Mouse (Mus musculus) neural tube, embryonic 11.5 days (tissue): Measurements from ENCODE around the gene Pla2g7. TPM values are rescaled to one million over a fixed set of nuclear protein-coding genes. Genes with fewer than 3 reads are reported as not detected.

Experiments
- ATAC-seq: fragments of 200-750 bp; cut with Nextera tagmentation; 2 replicates; pipeline ENCODE4 v1.8.0; 2017; ENCODE audit warnings: moderate number of reproducible peaks, mild to moderate bottlenecking, moderate TSS enrichment, moderate library complexity; ENCODE audit not compliant: insufficient read depth, low FRiP score, low TSS enrichment
- DNase-seq: peaks from one replicate; pipeline ENCODE4 v3.0.0-alpha.2; 2015; ENCODE audit warnings: low spot score
- H3K27ac ChIP-seq: fragments of 300-500 bp; sonication (generic); 2 replicates; pipeline ENCODE4 v1.5.1; 2014; ENCODE audit warnings: low read depth, mild to moderate bottlenecking, low read length
- H3K27me3 ChIP-seq: fragments of 300-500 bp; sonication (generic); 2 replicates; pipeline ENCODE4 v1.6.1; 2014; ENCODE audit warnings: mild to moderate bottlenecking, low read length, mixed read lengths; ENCODE audit not compliant: control insufficient read depth, insufficient read depth
- H3K36me3 ChIP-seq: fragments of 300-500 bp; sonication (generic); 2 replicates; pipeline ENCODE4 v1.6.1; 2014; ENCODE audit warnings: mild to moderate bottlenecking, low read length, moderate library complexity, mixed read lengths; ENCODE audit not compliant: control insufficient read depth, insufficient read depth
- H3K4me1 ChIP-seq: fragments of 300-500 bp; sonication (generic); 2 replicates; pipeline ENCODE4 v1.6.1; 2014; ENCODE audit warnings: low read length, mixed read lengths; ENCODE audit not compliant: control insufficient read depth, insufficient read depth
- H3K4me2 ChIP-seq: fragments of 300-500 bp; sonication (generic); 2 replicates; pipeline ENCODE4 v1.6.1; 2014; ENCODE audit warnings: low read depth, mild to moderate bottlenecking, moderate library complexity
- H3K4me3 ChIP-seq: fragments of 300-500 bp; sonication (generic); 2 replicates; pipeline ENCODE4 v1.5.1; 2014; ENCODE audit warnings: low read depth, low read length
- H3K9ac ChIP-seq: fragments of 300-500 bp; sonication (generic); 2 replicates; pipeline ENCODE4 v1.6.1; 2014; ENCODE audit warnings: mild to moderate bottlenecking, low read length
- H3K9me3 ChIP-seq: fragments of 300-500 bp; sonication (generic); 2 replicates; pipeline ENCODE4 v1.6.1; 2016; ENCODE audit warnings: low read length; ENCODE audit not compliant: control insufficient read depth
- WGBS: fragments of 180-500 bp; shearing (Covaris S2); extraction: QIAGEN DNeasy Blood & Tissue Kit; methylation state at CpG from one replicate; pipeline ENCODE4 v1.1.7; 2014; 5-methylcytosine and 5-hydroxymethylcytosine counted together
- polyA plus RNA-seq: library from polyadenylated mRNA; unstranded; fragments of >200 nt; fragmentation: Nextera tagmentation; extraction: Ambion mirVana; gene quantifications from 2 replicates; pipeline ENCODE4 v1.2.1, GENCODE M21; 2014

Pla2g7 gene
- polyA plus RNA-seq, 1 experiment from 2014 or later, result 7.9 TPM

- no peak overlapping the region for H3K27ac ChIP-seq
- ATAC-seq (no peak), DNase-seq (no peak)
- H3K4me1 ChIP-seq, result no peaks in the 10 kb centered on the region
- no peaks in the 10 kb centered on the region for H3K9me3 ChIP-seq
- no peaks in the 10 kb centered on the region; the same call in 1 of the 2 replicates for H3K36me3 ChIP-seq
- 88% methylated on average over 10 of the region's 10 CpGs for WGBS
- H3K4me3 ChIP-seq, result no peak overlapping the region
- no peak overlapping the region for H3K9ac ChIP-seq
- H3K4me2 ChIP-seq, result no peak overlapping the region
- no peaks in the 10 kb centered on the region for H3K27me3 ChIP-seq
Measured at GRCm38 (mm10) chr17:43649641-43650436, 81.9 kb downstream of the Pla2g7 start.

GRCm38 (mm10) chr17:43651314-43652046 lies 83.6 kb downstream of the Pla2g7 start:
- ATAC-seq, result no peak
- no peak overlapping the region for H3K9ac ChIP-seq
- H3K4me3 ChIP-seq, result no peak overlapping the region
- H3K27me3 ChIP-seq, result no peaks in the 10 kb centered on the region
- H3K4me1 ChIP-seq, result no peaks in the 10 kb centered on the region
- 65% methylated on average over 14 of the region's 14 CpGs for WGBS
- no peak overlapping the region for H3K27ac ChIP-seq
- H3K9me3 ChIP-seq, result no peaks in the 10 kb centered on the region
- DNase-seq, result no peak
- H3K4me2 ChIP-seq, result no peak overlapping the region
- H3K36me3 ChIP-seq, result no peaks in the 10 kb centered on the region

Other genes starting within 250 kb of the Pla2g7 start
- gene Adgrf5, start 207.6 kb upstream of the Pla2g7 start, polyA plus RNA-seq, result 8.8 and 11.5 TPM in 2 replicates
- gene Mep1a, start 65.3 kb upstream of the Pla2g7 start, polyA plus RNA-seq, result not detected in 2 replicates
- gene Ankrd66, start 24.5 kb upstream of the Pla2g7 start, polyA plus RNA-seq, result 0.19 and 0.24 TPM in 2 replicates
- gene Tdrd6, start 62.2 kb downstream of the Pla2g7 start, polyA plus RNA-seq, result 0.04 and 0.21 TPM in 2 replicates
- gene Slc25a27, start 99.1 kb downstream of the Pla2g7 start, polyA plus RNA-seq, result 29.5 and 31.0 TPM in 2 replicates
- 24.8 and 25.2 TPM in 2 replicates for gene Cyp39a1, start 99.3 kb downstream of the Pla2g7 start, polyA plus RNA-seq
- gene Rcan2, start 233.3 kb downstream of the Pla2g7 start, polyA plus RNA-seq, result 19.7 TPM in 2 replicates